Mouse (Mus musculus) frontal cortex, postnatal 25 days (tissue): ENCODE measurements at regions not wholly inside any gene's neighbourhood (a gene's known extent, or its start where the extent isn't known, plus 50 kb on each side); places are given as distances from the start of the nearest gene placed in this dataset.

ENCODE experiments used
- DNase-seq, 2 experiments: peaks; one replicate each; pipeline ENCODE4 v3.0.0; 2022; ENCODE audit warnings: low spot score in 2 of 2

DNA sequence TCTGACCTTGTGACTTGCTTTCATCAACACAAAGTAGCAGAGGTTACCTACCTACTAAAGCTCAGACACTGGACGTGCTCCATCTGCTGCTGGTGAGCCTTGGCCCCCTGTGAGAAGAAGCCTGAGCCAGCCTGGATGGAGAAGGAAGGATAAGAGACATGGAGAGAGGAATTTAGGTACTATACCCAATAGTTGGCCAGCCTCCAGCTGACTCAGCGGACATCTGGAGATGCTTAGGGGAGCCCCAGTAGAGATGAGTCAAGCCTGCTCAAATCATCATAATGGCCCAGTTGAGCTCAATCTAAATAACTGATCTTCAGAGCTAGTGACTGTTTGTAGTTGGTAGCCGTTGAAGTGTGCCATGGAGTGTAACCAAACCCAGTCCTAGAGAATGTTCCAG lies 53.7 kb upstream of the Ripply2 start:
- DNase-seq = peak in 1 of 2 experiments; percentile 32

DNA sequence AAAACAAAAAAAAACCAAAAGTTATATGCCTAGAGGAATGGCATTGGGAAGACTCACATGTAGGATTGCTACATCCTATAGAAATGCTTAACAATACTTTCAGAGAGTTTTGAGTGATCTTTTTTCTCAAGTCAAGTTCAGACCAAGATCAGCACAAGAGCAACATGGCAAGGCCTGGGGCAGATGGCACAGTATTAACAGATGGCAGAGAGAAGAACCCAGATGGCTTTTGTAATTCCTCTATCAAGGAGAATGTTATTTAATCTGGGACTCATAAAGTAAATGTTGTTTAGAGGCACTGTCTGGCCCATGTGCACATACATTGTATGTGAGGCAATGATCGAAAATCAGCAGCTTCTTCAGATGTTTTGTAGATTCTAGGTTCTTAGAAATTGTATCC lies 58.3 kb upstream of the Ripply2 start:
- no peak for DNase-seq

DNA sequence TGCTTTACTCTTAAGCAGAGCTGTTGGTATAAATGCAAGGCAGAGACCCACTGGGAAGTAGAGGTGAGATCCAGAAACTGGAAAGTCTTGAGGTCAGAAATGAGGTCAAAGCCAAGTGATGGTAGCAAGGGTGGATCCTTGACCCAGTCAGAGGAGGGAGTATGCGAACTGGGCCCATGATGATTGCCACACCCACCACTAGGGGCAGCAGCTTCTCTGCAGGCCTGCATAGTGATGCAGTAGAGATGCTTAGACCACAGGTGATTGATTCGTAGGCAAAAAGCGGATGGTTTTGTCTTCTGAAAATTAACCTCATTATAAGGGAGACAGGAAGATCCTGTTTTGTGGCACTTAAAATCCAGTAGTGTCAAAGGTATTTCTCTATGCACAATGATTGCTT lies 59.6 kb upstream of the Ripply2 start:
- DNase-seq = no peak

DNA sequence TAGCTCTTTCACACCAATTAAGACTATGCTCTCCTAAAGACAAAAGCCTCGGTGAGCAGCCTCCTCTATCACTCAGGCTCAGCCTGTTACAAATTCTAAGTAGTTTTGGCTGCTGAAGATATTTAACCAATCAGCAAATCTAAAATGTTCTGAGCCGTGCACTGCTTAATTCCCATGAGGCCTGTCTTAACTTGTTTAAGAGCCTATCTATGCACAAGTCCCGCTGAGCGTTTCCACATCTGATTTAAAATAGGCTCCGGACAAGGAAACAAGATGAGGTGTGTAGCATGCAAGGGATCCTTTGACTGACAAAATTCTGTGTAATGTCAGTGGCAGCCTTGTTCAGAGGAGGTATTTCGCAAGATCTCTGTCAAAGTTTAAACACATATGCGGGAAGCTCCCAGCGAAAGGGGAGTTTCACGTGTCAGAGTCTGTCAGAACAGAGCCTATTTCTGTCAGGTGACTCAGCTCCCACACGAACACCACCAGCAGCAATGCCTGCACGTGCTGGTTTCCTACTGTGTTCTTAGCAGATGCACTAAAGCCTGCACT lies 63.3 kb upstream of the Ripply2 start:
- no peak for DNase-seq

DNA sequence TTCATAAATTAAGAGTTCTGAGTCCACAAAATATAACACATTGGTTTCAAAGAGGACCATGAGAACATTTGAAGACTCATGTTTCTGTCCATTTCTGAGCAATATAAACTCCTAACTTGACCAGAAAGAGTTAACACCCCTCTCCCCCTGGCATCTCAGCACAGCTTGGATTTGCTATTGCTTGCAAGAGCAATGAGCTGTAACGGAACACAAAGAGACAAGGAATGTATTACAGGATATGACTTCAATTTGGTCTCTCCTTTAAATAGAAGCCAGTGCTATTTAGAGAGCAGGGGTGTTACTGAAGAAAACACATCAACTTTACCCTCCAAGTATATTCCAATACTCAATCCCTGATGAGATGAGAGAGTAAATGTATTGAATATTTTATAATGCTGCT lies 65.5 kb upstream of the Ripply2 start:
- no peak for DNase-seq

DNA sequence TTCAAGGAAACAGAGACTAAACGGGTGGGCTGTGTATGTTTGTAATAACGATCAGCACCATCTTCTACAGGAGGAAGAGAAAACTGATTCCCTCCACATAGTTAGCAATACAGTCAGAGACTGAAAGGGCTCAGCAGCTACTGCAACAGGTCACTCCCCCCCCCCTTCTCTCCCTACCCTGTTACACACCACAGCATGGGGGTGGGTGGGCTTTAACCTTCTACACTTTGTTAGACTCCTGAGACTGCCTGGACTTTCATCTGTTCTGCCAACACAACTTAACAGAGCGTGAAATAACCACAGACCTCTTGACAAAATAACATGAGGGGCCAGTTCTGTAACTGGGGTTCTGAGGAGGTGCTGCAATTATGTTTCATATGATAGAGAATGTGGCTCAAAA lies 50.7 kb upstream of the Snap91 start:
- no peak for DNase-seq
